Mouse (Mus musculus) intestine, postnatal 0 days (tissue): Measurements from ENCODE around the gene Ccdc102a. TPM values are rescaled to one million over a fixed set of nuclear protein-coding genes. Genes with fewer than 3 reads are reported as not detected.

Source experiments
- ATAC-seq: fragments of 200-750 bp; cut with Nextera tagmentation; 2 replicates; pipeline ENCODE4 v1.8.0; 2017; ENCODE audit warnings: mild to moderate bottlenecking, moderate TSS enrichment, moderate library complexity
- H3K27ac ChIP-seq: fragments of 300-500 bp; sonication (generic); 2 replicates; pipeline ENCODE4 v1.5.1; 2014; ENCODE audit warnings: mild to moderate bottlenecking, low read depth, low read length, moderate library complexity
- H3K27me3 ChIP-seq: fragments of 300-500 bp; sonication (generic); replicated peaks from 2 replicates; pipeline ENCODE4 v1.6.1; 2014; ENCODE audit warnings: low read length, mixed read lengths; ENCODE audit not compliant: control insufficient read depth, insufficient read depth
- H3K36me3 ChIP-seq: fragments of 300-500 bp; sonication (generic); 2 replicates; pipeline ENCODE4 v1.6.1; 2014; ENCODE audit warnings: mild to moderate bottlenecking, moderate library complexity; ENCODE audit not compliant: control insufficient read depth, insufficient read depth
- H3K4me1 ChIP-seq: fragments of 300-500 bp; sonication (generic); replicated peaks from 2 replicates; pipeline ENCODE4 v1.6.1; 2014; ENCODE audit warnings: antibody characterized with exemption, low read length, mixed read lengths; ENCODE audit not compliant: control insufficient read depth, insufficient read depth
- H3K4me2 ChIP-seq: fragments of 300-500 bp; sonication (generic); replicated peaks from 2 replicates; pipeline ENCODE4 v1.6.1; 2014; ENCODE audit warnings: low read depth, mild to moderate bottlenecking, moderate library complexity
- H3K4me3 ChIP-seq: fragments of 300-500 bp; sonication (generic); 2 replicates; pipeline ENCODE4 v1.5.1; 2014; ENCODE audit warnings: low read depth, low read length
- H3K9ac ChIP-seq: fragments of 300-500 bp; sonication (generic); 2 replicates; pipeline ENCODE4 v1.6.1; 2014; ENCODE audit warnings: mild to moderate bottlenecking, low read depth, low read length
- H3K9me3 ChIP-seq: fragments of 300-500 bp; sonication (generic); 2 replicates; pipeline ENCODE4 v1.6.1; 2016; ENCODE audit warnings: mixed run types; ENCODE audit not compliant: control insufficient read depth
- CTCF ChIP-seq: sonication (generic); IDR thresholded peaks from 2 replicates; pipeline ENCODE4 v1.5.1; 2016; ENCODE audit warnings: low read depth, mild to moderate bottlenecking, control low read depth, antibody characterized with exemption, moderate library complexity
- WGBS: fragments of 180-500 bp; shearing (Covaris S2); extraction: QIAGEN DNeasy Blood & Tissue Kit; methylation state at CpG from one replicate; pipeline ENCODE4 v1.1.7; 2014; 5-methylcytosine and 5-hydroxymethylcytosine counted together
- polyA plus RNA-seq: library from polyadenylated mRNA; unstranded; fragments of >200 nt; fragmentation: Nextera tagmentation; extraction: Ambion mirVana; gene quantifications from 2 replicates; pipeline ENCODE4 v1.2.1, GENCODE M21; 2015

Gene Ccdc102a
- polyA plus RNA-seq, 1 experiment from 2014 or later = 7.7 TPM

- Histone ChIP-seq H3K27me3 (peaks cover 4% of the 10 kb centered on the region; the same call in 1 of the 2 replicates), H3K27ac (no peak overlapping the region), H3K9me3 (no peaks in the 10 kb centered on the region), H3K4me1 (peaks cover 5% of the 10 kb centered on the region; the same call in 1 of the 2 replicates), H3K4me2 (peak overlapping the region; percentile 88), H3K9ac (peak overlapping the region; percentile 63; the same call in 1 of the 2 replicates), H3K36me3 (peaks cover 4% of the 10 kb centered on the region; the same call in 1 of the 2 replicates), H3K4me3 (peak overlapping the region; percentile 76)
- TF ChIP-seq CTCF = no peak
- WGBS = 18% methylated on average over 10 of the region's 10 CpGs
- no peak for ATAC-seq
Measured at GRCm38 (mm10) chr8:94916960-94917324, 956 bp downstream of the Ccdc102a start.

GRCm38 (mm10) chr8:94916311-94916959 is 1.5 kb downstream of the Ccdc102a start:
- 60% methylated on average over 9 of the region's 9 CpGs for WGBS
- Histone ChIP-seq H3K4me3 (peak overlapping the region; percentile 76), H3K27ac (no peak overlapping the region), H3K4me2 (peak overlapping the region; percentile 88), H3K36me3 (peaks cover 6% of the 10 kb centered on the region; the same call in 1 of the 2 replicates), H3K27me3 (peaks cover 4% of the 10 kb centered on the region; the same call in 1 of the 2 replicates), H3K4me1 (peaks cover 5% of the 10 kb centered on the region; the same call in 1 of the 2 replicates), H3K9ac (peak overlapping the region; percentile 3; the same call in 1 of the 2 replicates), H3K9me3 (no peaks in the 10 kb centered on the region)
- TF ChIP-seq CTCF = no peak
- no peak for ATAC-seq

GRCm38 (mm10) chr8:94914701-94915101 is 3.2 kb downstream of the Ccdc102a start:
- WGBS = 67% methylated on average over 3 of the region's 3 CpGs
- TF ChIP-seq CTCF = no peak

GRCm38 (mm10) chr8:94914256-94914655 is 3.6 kb downstream of the Ccdc102a start:
- no peak overlapping the region for H3K4me2 ChIP-seq

More at GRCm38 (mm10) chr8:94914701-94915101, 3.2 kb downstream of the Ccdc102a start:
- H3K27ac ChIP-seq = no peak overlapping the region
- H3K4me3 ChIP-seq = no peak overlapping the region
- no peak for ATAC-seq
- no peak overlapping the region for H3K4me2 ChIP-seq
- H3K27me3 ChIP-seq = peaks cover 4% of the 10 kb centered on the region; the same call in 1 of the 2 replicates
- H3K9ac ChIP-seq = no peak overlapping the region
- peaks cover 7% of the 10 kb centered on the region; the same call in 1 of the 2 replicates for H3K36me3 ChIP-seq
- H3K4me1 ChIP-seq = peaks cover 5% of the 10 kb centered on the region; the same call in 1 of the 2 replicates
- no peaks in the 10 kb centered on the region for H3K9me3 ChIP-seq

GRCm38 (mm10) chr8:94913061-94913660 is 4.7 kb downstream of the Ccdc102a start:
- H3K9me3 ChIP-seq = no peaks in the 10 kb centered on the region
- H3K27ac ChIP-seq = no peak overlapping the region
- H3K27me3 ChIP-seq = peaks cover 4% of the 10 kb centered on the region; the same call in 1 of the 2 replicates
- peak; percentile 87 for TF ChIP-seq CTCF
- peaks cover 5% of the 10 kb centered on the region; the same call in 1 of the 2 replicates for H3K4me1 ChIP-seq
- H3K9ac ChIP-seq = no peak overlapping the region
- peak overlapping the region; percentile 66 for H3K4me2 ChIP-seq
- peaks cover 7% of the 10 kb centered on the region; the same call in 1 of the 2 replicates for H3K36me3 ChIP-seq
- H3K4me3 ChIP-seq = peak overlapping the region; percentile 32
- 29% methylated on average over 77 of the region's 77 CpGs for WGBS
- ATAC-seq = peak; percentile 58

More at GRCm38 (mm10) chr8:94914256-94914655, 3.6 kb downstream of the Ccdc102a start:
- Histone ChIP-seq H3K27ac (no peak overlapping the region), H3K9me3 (no peaks in the 10 kb centered on the region), H3K9ac (no peak overlapping the region), H3K4me1 (peaks cover 5% of the 10 kb centered on the region; the same call in 1 of the 2 replicates), H3K36me3 (peaks cover 7% of the 10 kb centered on the region; the same call in 1 of the 2 replicates), H3K27me3 (peaks cover 4% of the 10 kb centered on the region; the same call in 1 of the 2 replicates), H3K4me3 (no peak overlapping the region)
- no peak for ATAC-seq
- TF ChIP-seq CTCF = no peak
- WGBS = 75% methylated on average over 6 of the region's 6 CpGs

- Histone ChIP-seq H3K9ac (no peak overlapping the region), H3K27me3 (no peaks in the 10 kb centered on the region; the same call in 1 of the 2 replicates), H3K27ac (no peak overlapping the region), H3K9me3 (no peaks in the 10 kb centered on the region), H3K4me3 (no peak overlapping the region), H3K4me1 (no peaks in the 10 kb centered on the region), H3K36me3 (peaks cover 15% of the 10 kb centered on the region), H3K4me2 (no peak overlapping the region)
- TF ChIP-seq CTCF = peak; percentile 96
- ATAC-seq = peak; percentile 58
- 3% methylated on average over 4 of the region's 4 CpGs for WGBS
Measured at GRCm38 (mm10) chr8:94908847-94909246, 9.1 kb downstream of the Ccdc102a start.
